Mouse (Mus musculus) kidney, postnatal 0 days (tissue): ENCODE results near the gene Casc3. TPM values are rescaled to one million over a fixed set of nuclear protein-coding genes. Genes with fewer than 3 reads are reported as not detected.

ENCODE experiments used
- ATAC-seq: fragments of 200-750 bp; cut with Nextera tagmentation; replicated peaks from 2 replicates; pipeline ENCODE4 v1.8.0; 2017; ENCODE audit warnings: low read depth, moderate number of reproducible peaks, moderate TSS enrichment, moderate library complexity; ENCODE audit not compliant: low FRiP score
- DNase-seq: peaks from one replicate; pipeline ENCODE4 v3.0.0-alpha.2; 2016; ENCODE audit warnings: low spot score
- H3K27ac ChIP-seq: fragments of 300-500 bp; sonication (generic); 2 replicates; pipeline ENCODE4 v1.5.1; 2014; ENCODE audit warnings: mild to moderate bottlenecking
- H3K27me3 ChIP-seq: fragments of 300-500 bp; sonication (generic); 2 replicates; pipeline ENCODE4 v1.6.1; 2014; ENCODE audit warnings: low read length, mixed read lengths; ENCODE audit not compliant: insufficient read depth
- H3K36me3 ChIP-seq: fragments of 300-500 bp; sonication (generic); 2 replicates; pipeline ENCODE4 v1.6.1; 2014; ENCODE audit warnings: low read length, mixed read lengths; ENCODE audit not compliant: insufficient read depth
- H3K4me1 ChIP-seq: fragments of 300-500 bp; sonication (generic); replicated peaks from 2 replicates; pipeline ENCODE4 v1.6.1; 2014; ENCODE audit warnings: antibody characterized with exemption, low read length, mixed read lengths; ENCODE audit not compliant: insufficient read depth
- H3K4me2 ChIP-seq: fragments of 300-500 bp; sonication (generic); 2 replicates; pipeline ENCODE4 v1.6.1; 2014; ENCODE audit warnings: mild to moderate bottlenecking, low read length, moderate library complexity, mixed read lengths
- H3K4me3 ChIP-seq: fragments of 300-500 bp; sonication (generic); replicated peaks from 2 replicates; pipeline ENCODE4 v1.5.1; 2014; ENCODE audit warnings: low read depth, low read length
- H3K9ac ChIP-seq: fragments of 300-500 bp; sonication (generic); 2 replicates; pipeline ENCODE4 v1.6.1; 2014; ENCODE audit warnings: low read depth, low read length
- H3K9me3 ChIP-seq: fragments of 300-500 bp; sonication (generic); replicated peaks from 2 replicates; pipeline ENCODE4 v1.6.1; 2016; ENCODE audit warnings: low read length, inconsistent platforms, mixed read lengths
- CTCF ChIP-seq: IDR thresholded peaks from 2 replicates; pipeline ENCODE4 v1.5.1; 2016; ENCODE audit warnings: antibody characterized with exemption, low read depth, mild to moderate bottlenecking, moderate library complexity
- WGBS: fragments of 180-500 bp; shearing (Covaris S2); extraction: QIAGEN DNeasy Blood & Tissue Kit; methylation state at CpG from one replicate; pipeline ENCODE4 v1.1.7; 2014; 5-methylcytosine and 5-hydroxymethylcytosine counted together
- polyA plus RNA-seq: library from polyadenylated mRNA; unstranded; fragments of >200 nt; fragmentation: Nextera tagmentation; extraction: Ambion mirVana; gene quantifications from 2 replicates; pipeline ENCODE4 v1.2.1, GENCODE M21; 2015

Casc3 gene
- polyA plus RNA-seq, 1 experiment from 2014 or later: 25.7 TPM

- H3K36me3 ChIP-seq: peaks cover 13% of the 10 kb centered on the region; the same call in 1 of the 2 replicates
- H3K27me3 ChIP-seq: no peaks in the 10 kb centered on the region
- ATAC-seq (peak; percentile 72), DNase-seq (peak; percentile 81)
- peak overlapping the region; percentile 75 for H3K4me2 ChIP-seq
- no peak for TF ChIP-seq CTCF
- H3K4me3 ChIP-seq: peak overlapping the region; percentile 60
- peak overlapping the region; percentile 69 for H3K9ac ChIP-seq
- WGBS: under 1% methylated on average over 35 of the region's 39 CpGs
- H3K4me1 ChIP-seq: 0 out of 2 replicates have a peak, but pooled peaks cover 6% of the 10 kb centered on the region
- H3K27ac ChIP-seq: peak overlapping the region; percentile 89
- H3K9me3 ChIP-seq: no peaks in the 10 kb centered on the region
Observed at GRCm38 (mm10) chr11:98863751-98864429, 59.2 kb downstream of the Casc3 start.

GRCm38 (mm10) chr11:98867293-98867692 is 62.6 kb downstream of the Casc3 start:
- ATAC-seq: no peak
- Histone ChIP-seq H3K27ac (no peak overlapping the region), H3K9ac (no peak overlapping the region), H3K4me1 (0 out of 2 replicates have a peak, but pooled peaks cover 6% of the 10 kb centered on the region), H3K9me3 (no peaks in the 10 kb centered on the region), H3K4me2 (no peak overlapping the region), H3K27me3 (no peaks in the 10 kb centered on the region), H3K4me3 (no peak overlapping the region), H3K36me3 (peaks cover 20% of the 10 kb centered on the region; the same call in 1 of the 2 replicates)
- no peak for TF ChIP-seq CTCF
- 96% methylated on average over 12 of the region's 12 CpGs for WGBS
- DNase-seq: no peak

- Histone ChIP-seq H3K4me3 (no peak overlapping the region), H3K9me3 (no peaks in the 10 kb centered on the region), H3K27ac (no peak overlapping the region), H3K4me2 (no peak overlapping the region), H3K9ac (no peak overlapping the region), H3K4me1 (no peaks in the 10 kb centered on the region), H3K36me3 (peaks cover 22% of the 10 kb centered on the region; the same call in 1 of the 2 replicates), H3K27me3 (no peaks in the 10 kb centered on the region)
- no peak for DNase-seq
- ATAC-seq: no peak
- TF ChIP-seq CTCF: no peak
- WGBS: 86% methylated on average over 8 of the region's 8 CpGs
Observed at GRCm38 (mm10) chr11:98869906-98870305, 65.2 kb downstream of the Casc3 start.

- Histone ChIP-seq H3K4me2 (no peak overlapping the region), H3K4me3 (no peak overlapping the region), H3K4me1 (no peaks in the 10 kb centered on the region), H3K27me3 (no peaks in the 10 kb centered on the region), H3K9me3 (no peaks in the 10 kb centered on the region), H3K27ac (no peak overlapping the region), H3K36me3 (peaks cover 22% of the 10 kb centered on the region; the same call in 1 of the 2 replicates), H3K9ac (no peak overlapping the region)
- ATAC-seq: no peak
- DNase-seq: no peak
- no peak for TF ChIP-seq CTCF
- WGBS: 74% methylated on average over 5 of the region's 5 CpGs
Observed at GRCm38 (mm10) chr11:98870791-98871190, 66.1 kb downstream of the Casc3 start.

- WGBS: 77% methylated on average over 4 of the region's 4 CpGs
- Histone ChIP-seq H3K9me3 (no peaks in the 10 kb centered on the region), H3K9ac (no peak overlapping the region)
Observed at GRCm38 (mm10) chr11:98871416-98871815, 66.7 kb downstream of the Casc3 start.

GRCm38 (mm10) chr11:98872040-98872439 is 67.3 kb downstream of the Casc3 start:
- no peak overlapping the region for H3K4me3 ChIP-seq
- no peak for DNase-seq
- H3K36me3 ChIP-seq: peaks cover 22% of the 10 kb centered on the region; the same call in 1 of the 2 replicates
- no peaks in the 10 kb centered on the region for H3K27me3 ChIP-seq
- 79% methylated on average over 4 of the region's 4 CpGs for WGBS
- no peak overlapping the region for H3K27ac ChIP-seq
- ATAC-seq: no peak
- no peak for TF ChIP-seq CTCF
- H3K4me2 ChIP-seq: no peak overlapping the region
- no peaks in the 10 kb centered on the region for H3K9me3 ChIP-seq
- no peaks in the 10 kb centered on the region for H3K4me1 ChIP-seq
- no peak overlapping the region for H3K9ac ChIP-seq

More at GRCm38 (mm10) chr11:98871416-98871815, 66.7 kb downstream of the Casc3 start:
- no peak for TF ChIP-seq CTCF
- Histone ChIP-seq H3K4me3 (no peak overlapping the region), H3K36me3 (peaks cover 22% of the 10 kb centered on the region; the same call in 1 of the 2 replicates), H3K4me2 (no peak overlapping the region), H3K4me1 (no peaks in the 10 kb centered on the region), H3K27me3 (no peaks in the 10 kb centered on the region), H3K27ac (no peak overlapping the region)
- ATAC-seq (no peak), DNase-seq (no peak)
